Mouse (Mus musculus): ENCODE measurements at regions not wholly inside any gene's neighbourhood (a gene's known extent, or its start where the extent isn't known, plus 50 kb on each side); places are given as distances from the start of the nearest gene placed in this dataset.

DNA sequence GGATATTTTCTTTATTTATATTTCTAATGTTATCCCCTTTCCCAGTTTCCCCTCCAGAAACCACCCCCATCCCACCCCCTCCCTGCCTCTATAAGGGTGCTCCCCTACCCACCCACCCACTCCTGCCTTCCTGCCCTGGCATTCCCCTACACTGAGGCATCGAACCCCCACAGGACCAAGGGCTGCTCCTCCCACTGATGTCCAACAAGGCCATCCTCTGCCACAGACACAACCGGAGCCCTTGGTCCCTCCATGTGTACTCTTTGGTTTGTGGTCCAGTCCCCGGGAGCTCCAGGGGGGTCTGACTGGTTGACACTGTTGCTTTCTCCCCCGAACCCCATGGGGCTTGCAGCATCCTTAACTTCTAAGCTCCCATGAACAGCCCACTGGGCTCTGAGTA, 688.4 kb downstream of the Basp1 start:
- Histone ChIP-seq H3K9ac (no peak overlapping the region), H3K4me3 (no peak overlapping the region), H3K9me3 (no peaks in the 10 kb centered on the region), H3K4me1 (replicated peaks) (no peaks in the 10 kb centered on the region), H3K4me2 (no peak overlapping the region), H3K36me3 (no peaks in the 10 kb centered on the region), H3K27me3 (no peaks in the 10 kb centered on the region), H3K27ac (replicated peaks) (no peak overlapping the region)
- 88% methylated on average over 4 of the region's 4 CpGs for WGBS
- peak; percentile 43; the same call in 1 of the 2 replicates for ATAC-seq (ENCODE audit: low read depth)

DNA sequence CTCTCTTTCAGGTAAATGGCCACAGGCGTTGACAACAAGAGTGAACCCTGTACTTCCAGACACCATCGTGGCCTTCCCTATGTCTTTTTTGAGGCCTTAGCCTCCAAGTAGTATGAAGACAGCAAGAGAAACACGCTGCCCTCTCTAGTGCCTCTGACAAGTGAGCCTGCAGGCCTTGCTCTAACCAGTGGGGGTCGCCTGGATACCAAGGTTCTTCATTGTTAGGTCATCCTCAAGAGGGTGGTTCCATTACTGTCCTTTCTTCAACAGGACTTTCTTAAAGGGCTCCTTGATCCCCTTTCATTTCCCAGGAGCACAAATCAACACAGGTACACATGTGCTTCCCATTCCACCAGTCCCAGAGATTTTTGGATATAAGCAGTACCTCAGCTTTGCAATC, 688.9 kb downstream of the Basp1 start:
- H3K9me3 ChIP-seq, result no peaks in the 10 kb centered on the region
- H3K4me3 ChIP-seq, result no peak overlapping the region
- no peak overlapping the region for H3K27ac ChIP-seq (replicated peaks)
- no peaks in the 10 kb centered on the region for H3K27me3 ChIP-seq
- no peak overlapping the region for H3K9ac ChIP-seq
- no peak overlapping the region for H3K4me2 ChIP-seq
- no peaks in the 10 kb centered on the region for H3K36me3 ChIP-seq
- H3K4me1 ChIP-seq (replicated peaks), result no peaks in the 10 kb centered on the region
- peak; percentile 89 for ATAC-seq (ENCODE audit: low read depth)
- WGBS, result 53% methylated on average over 4 of the region's 4 CpGs

DNA sequence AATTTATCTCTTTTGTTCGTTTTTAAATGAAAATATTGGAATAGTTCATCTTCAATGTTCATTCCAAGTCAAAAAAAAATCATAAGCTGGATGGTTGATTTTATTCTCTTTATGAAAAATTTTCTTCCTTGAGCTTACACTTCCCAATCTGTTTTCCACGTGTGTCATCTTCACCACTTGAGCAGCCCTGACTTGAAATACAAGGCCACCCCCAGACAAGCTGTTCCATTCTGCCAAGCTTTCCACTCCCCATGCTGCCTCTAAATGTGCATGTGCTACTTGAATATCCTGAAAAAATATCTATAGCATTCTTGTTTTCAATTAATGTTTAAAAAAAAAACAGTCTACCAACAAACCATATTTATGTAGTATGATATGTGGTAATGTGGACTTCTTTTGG, 693.2 kb downstream of the Basp1 start:
- no peak overlapping the region for H3K4me3 ChIP-seq
- no peak overlapping the region for H3K4me2 ChIP-seq
- no peaks in the 10 kb centered on the region for H3K36me3 ChIP-seq
- no peak overlapping the region for H3K27ac ChIP-seq (replicated peaks)
- no peaks in the 10 kb centered on the region for H3K4me1 ChIP-seq (replicated peaks)
- H3K9me3 ChIP-seq, result no peaks in the 10 kb centered on the region
- no peaks in the 10 kb centered on the region for H3K27me3 ChIP-seq
- no peak overlapping the region for H3K9ac ChIP-seq
- no peak for ATAC-seq (ENCODE audit: low read depth)
- WGBS, result 64% methylated on average over 2 of the region's 2 CpGs

DNA sequence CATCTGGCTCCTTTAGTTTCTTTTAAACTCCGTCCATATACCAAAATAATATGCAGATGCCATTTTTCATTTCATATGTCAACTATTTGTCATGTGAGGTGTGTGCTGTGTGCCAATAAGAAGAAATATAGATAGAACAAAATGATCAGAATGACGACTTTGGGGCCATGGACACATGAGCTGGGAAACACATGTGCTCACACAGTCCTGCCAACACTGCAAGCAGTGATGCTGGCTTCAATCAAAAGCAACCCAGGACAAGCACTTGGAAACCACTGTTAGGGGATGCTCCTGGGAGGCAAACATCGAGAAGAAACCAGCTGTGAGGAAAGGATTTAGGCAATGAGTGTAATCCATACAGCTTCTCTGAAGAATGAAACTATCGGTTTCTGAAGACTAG, 731.4 kb downstream of the Basp1 start:
- Histone ChIP-seq H3K9ac (no peak overlapping the region), H3K4me2 (no peak overlapping the region), H3K4me1 (replicated peaks) (no peaks in the 10 kb centered on the region), H3K9me3 (no peaks in the 10 kb centered on the region), H3K36me3 (no peaks in the 10 kb centered on the region), H3K27ac (replicated peaks) (no peak overlapping the region), H3K27me3 (no peaks in the 10 kb centered on the region), H3K4me3 (no peak overlapping the region)
- WGBS, result 82% methylated on average over 4 of the region's 4 CpGs
- ATAC-seq (ENCODE audit: low read depth), result no peak

DNA sequence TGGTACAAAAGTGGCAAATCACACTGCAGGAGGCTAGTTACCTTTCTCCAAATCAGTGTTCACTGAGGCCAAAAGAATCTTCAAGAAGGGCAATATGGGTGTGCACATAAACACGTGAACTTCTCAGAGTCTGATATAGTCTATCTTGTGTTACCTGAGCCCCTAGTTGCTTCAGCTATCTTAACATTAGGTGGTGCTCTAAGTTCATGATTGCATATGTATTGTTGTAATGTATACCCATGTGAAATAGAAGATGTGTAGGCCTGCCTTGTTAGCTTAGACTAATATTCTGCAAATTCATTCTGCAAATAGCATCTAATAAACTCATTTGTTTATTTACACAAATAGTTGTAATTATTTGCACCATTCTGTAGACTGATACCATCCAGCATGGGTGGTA, 764.6 kb downstream of the Basp1 start:
- H3K9me3 ChIP-seq, result no peaks in the 10 kb centered on the region
- 73% methylated on average over 1 of the region's 1 CpGs for whole genome bisulfite sequencing
- H3K27ac ChIP-seq (replicated peaks), result no peak overlapping the region
- no peaks in the 10 kb centered on the region for H3K36me3 ChIP-seq
- no peak overlapping the region for H3K4me2 ChIP-seq
- no peaks in the 10 kb centered on the region for H3K4me1 ChIP-seq (replicated peaks)
- peak; percentile 65; the same call in 1 of the 2 replicates for ATAC-seq (ENCODE audit: low read depth)
- H3K9ac ChIP-seq, result no peak overlapping the region
- H3K27me3 ChIP-seq, result no peaks in the 10 kb centered on the region
- H3K4me3 ChIP-seq, result no peak overlapping the region

DNA sequence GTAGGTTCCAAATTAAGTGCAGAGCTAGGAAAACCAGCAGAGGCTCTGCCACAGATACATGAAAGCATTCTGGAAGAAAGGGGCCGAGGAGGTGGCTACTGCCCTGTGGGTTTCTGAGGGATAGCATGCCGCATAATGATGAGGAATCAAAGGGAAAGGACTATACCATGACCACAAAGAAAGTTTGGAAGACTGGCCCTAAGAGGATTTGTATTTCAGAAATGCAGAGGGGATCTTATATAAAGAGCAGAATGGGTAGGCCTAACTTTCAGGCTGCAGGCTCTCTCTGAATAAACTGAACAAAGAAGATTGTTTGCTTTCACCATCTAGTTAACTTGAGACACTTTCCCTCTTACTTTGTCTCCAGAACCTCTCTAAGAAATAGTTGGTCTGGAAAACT, 777.9 kb downstream of the Basp1 start:
- no peak overlapping the region for H3K9ac ChIP-seq
- ATAC-seq (ENCODE audit: low read depth), result no peak
- no peak overlapping the region for H3K4me3 ChIP-seq
- no peaks in the 10 kb centered on the region for H3K4me1 ChIP-seq (replicated peaks)
- H3K4me2 ChIP-seq, result no peak overlapping the region
- H3K27ac ChIP-seq (replicated peaks), result no peak overlapping the region
- H3K36me3 ChIP-seq, result no peaks in the 10 kb centered on the region
- no peaks in the 10 kb centered on the region for H3K9me3 ChIP-seq
- no peaks in the 10 kb centered on the region for H3K27me3 ChIP-seq
- WGBS, result 75% methylated on average over 2 of the region's 2 CpGs

DNA sequence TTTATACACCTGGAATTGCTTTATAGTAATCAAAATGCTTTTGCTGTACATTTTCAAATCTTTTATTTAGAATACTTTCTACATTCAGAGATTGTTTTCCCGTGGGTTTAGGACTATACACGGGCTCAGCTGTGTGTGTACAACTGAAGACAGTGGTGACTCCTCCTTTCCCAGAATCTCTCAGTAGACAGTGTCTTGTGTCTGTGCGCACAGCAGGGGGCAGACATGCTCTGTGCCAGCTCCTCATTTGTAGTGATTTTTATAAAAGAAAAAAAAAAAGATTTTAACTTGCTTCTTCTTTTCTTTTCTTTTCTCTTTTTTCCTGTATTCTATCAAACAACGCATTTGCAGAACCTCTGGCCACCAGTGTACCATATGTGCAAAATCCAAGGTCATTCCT, 817.3 kb downstream of the Basp1 start:
- 54% methylated on average over 4 of the region's 4 CpGs for WGBS
- Histone ChIP-seq H3K4me2 (no peak overlapping the region), H3K27ac (replicated peaks) (no peak overlapping the region), H3K27me3 (no peaks in the 10 kb centered on the region), H3K36me3 (no peaks in the 10 kb centered on the region), H3K9me3 (no peaks in the 10 kb centered on the region), H3K4me3 (no peak overlapping the region), H3K4me1 (replicated peaks) (no peaks in the 10 kb centered on the region), H3K9ac (no peak overlapping the region)
- ATAC-seq (ENCODE audit: low read depth), result peak; percentile 71; the same call in 1 of the 2 replicates

DNA sequence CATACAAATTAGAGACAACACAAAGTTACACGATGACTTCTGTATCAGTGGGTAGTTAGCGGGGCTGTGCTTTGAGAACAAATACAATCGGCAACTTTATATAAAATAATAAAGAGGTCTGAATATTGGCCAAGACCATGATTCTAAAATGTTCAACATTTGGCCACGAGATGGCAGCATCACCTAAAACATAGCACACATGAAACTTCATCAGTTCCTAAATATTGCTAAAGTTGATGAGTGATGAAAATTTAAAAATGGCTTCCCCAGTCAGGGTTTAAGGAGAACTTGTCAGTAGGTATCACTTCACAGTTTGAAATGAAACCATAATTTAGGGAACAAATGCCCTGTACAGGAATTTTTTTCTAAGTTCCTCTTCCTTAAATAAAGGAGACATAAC, 824.6 kb downstream of the Basp1 start:
- H3K27me3 ChIP-seq, result no peaks in the 10 kb centered on the region
- 37% methylated on average over 4 of the region's 4 CpGs for WGBS

DNA sequence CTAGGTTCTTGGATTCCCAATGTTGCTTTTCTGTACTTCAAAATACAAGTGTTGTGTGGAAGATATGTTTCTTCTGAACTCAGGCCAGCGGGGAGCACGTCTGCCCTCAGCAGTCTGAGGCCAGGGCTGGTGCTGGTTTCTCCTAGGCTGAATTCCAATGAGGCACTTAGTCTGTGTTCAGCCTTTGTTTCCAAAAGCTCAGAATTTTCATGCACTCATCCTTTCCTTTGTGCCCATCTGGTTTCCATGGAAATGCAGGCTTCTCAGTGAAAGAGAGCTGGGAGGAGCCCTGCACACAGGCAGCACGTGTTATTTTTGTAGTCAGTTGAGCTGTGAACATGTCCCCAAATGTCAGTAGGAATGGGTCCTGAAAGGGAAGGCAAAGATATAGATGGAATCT, 846.6 kb downstream of the Basp1 start:
- 11% methylated on average over 3 of the region's 3 CpGs for WGBS
- Histone ChIP-seq H3K9me3 (no peaks in the 10 kb centered on the region), H3K4me1 (replicated peaks) (peaks cover 5% of the 10 kb centered on the region; the same call in 1 of the 2 replicates), H3K4me3 (no peak overlapping the region), H3K27ac (replicated peaks) (no peak overlapping the region), H3K36me3 (no peaks in the 10 kb centered on the region), H3K9ac (no peak overlapping the region), H3K4me2 (no peak overlapping the region), H3K27me3 (no peaks in the 10 kb centered on the region)
- peak; percentile 93 for ATAC-seq (ENCODE audit: low read depth)

More for the DNA sequence above, 824.6 kb downstream of the Basp1 start:
- no peaks in the 10 kb centered on the region for H3K4me1 ChIP-seq (replicated peaks)
- no peak overlapping the region for H3K27ac ChIP-seq (replicated peaks)
- no peak overlapping the region for H3K4me3 ChIP-seq
- no peak for ATAC-seq (ENCODE audit: low read depth)
- no peaks in the 10 kb centered on the region for H3K9me3 ChIP-seq
- H3K4me2 ChIP-seq, result no peak overlapping the region
- H3K36me3 ChIP-seq, result no peaks in the 10 kb centered on the region
- no peak overlapping the region for H3K9ac ChIP-seq

DNA sequence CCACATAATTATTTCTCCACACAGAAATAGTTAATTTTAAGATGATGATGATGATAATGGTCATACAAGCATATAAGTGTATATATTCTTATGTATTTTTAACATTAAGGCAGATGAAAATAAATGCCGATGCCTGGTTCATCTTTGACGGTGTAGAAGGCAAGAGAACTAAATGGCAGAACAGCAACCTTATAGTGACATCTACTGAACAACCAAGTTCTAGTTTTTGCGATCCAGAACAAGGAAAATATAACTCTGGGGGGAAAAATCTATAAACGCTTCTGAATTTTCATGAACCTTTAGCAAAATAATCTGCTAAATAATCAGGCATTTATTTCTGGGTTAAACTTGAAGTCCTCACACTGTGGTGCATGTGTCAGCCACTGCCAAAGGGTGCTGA, 856.8 kb downstream of the Basp1 start:
- WGBS, result 86% methylated on average over 4 of the region's 4 CpGs
- no peak overlapping the region for H3K4me3 ChIP-seq
- H3K9me3 ChIP-seq, result no peaks in the 10 kb centered on the region

DNA sequence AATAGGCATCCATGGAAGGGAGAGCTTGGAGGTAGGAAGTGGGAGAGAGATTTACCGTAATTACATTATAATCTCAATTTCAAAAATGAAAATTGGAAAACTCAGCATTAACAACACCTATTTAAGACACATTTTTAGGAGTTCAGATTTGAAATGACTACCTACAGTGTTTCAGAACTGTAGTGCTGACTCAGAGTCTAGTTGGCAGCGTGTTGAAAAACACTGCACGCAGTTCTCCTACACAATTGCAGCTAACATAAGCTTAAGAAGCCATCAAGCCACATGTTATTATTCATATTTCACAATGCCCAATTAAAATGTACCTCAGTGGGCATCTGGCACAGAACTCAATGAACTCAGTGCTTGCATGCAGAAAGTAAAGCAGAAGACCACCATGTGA, 863.5 kb downstream of the Basp1 start:
- no peak for ATAC-seq (ENCODE audit: low read depth)
- no peak overlapping the region for H3K4me2 ChIP-seq
- no peaks in the 10 kb centered on the region for H3K36me3 ChIP-seq
- H3K9me3 ChIP-seq, result no peaks in the 10 kb centered on the region
- H3K9ac ChIP-seq, result no peak overlapping the region
- H3K27me3 ChIP-seq, result no peaks in the 10 kb centered on the region
- WGBS, result 94% methylated on average over 3 of the region's 3 CpGs
- no peak overlapping the region for H3K27ac ChIP-seq (replicated peaks)
- H3K4me3 ChIP-seq, result no peak overlapping the region
- no peaks in the 10 kb centered on the region for H3K4me1 ChIP-seq (replicated peaks)

More for the DNA sequence above, 856.8 kb downstream of the Basp1 start:
- no peaks in the 10 kb centered on the region for H3K4me1 ChIP-seq (replicated peaks)
- no peaks in the 10 kb centered on the region for H3K36me3 ChIP-seq
- H3K27me3 ChIP-seq, result no peaks in the 10 kb centered on the region
- no peak overlapping the region for H3K4me2 ChIP-seq
- no peak overlapping the region for H3K9ac ChIP-seq
- ATAC-seq (ENCODE audit: low read depth), result no peak
- H3K27ac ChIP-seq (replicated peaks), result no peak overlapping the region

DNA sequence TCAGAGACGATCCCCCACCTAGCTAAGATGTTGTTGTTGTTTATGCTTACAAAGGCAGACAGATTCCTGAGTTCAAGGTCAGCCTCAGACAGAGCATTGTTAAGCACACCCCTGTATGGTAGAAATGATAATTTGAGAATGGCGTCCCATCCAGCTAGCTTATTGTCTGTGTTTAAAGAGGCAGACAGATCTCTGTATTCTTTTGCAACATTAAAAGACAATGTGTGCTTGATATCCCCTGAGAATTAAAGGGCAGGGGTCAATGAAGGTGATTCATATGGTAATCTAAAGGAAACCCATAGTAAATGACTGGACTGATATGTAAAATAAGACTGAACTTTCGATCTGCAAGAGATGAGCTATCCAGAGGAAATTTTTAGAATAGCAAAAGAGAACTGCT, 883.5 kb downstream of the Basp1 start:
- Histone ChIP-seq H3K4me2 (no peak overlapping the region), H3K27me3 (no peaks in the 10 kb centered on the region), H3K9me3 (no peaks in the 10 kb centered on the region), H3K9ac (no peak overlapping the region), H3K4me1 (replicated peaks) (no peaks in the 10 kb centered on the region), H3K4me3 (no peak overlapping the region), H3K36me3 (no peaks in the 10 kb centered on the region), H3K27ac (replicated peaks) (no peak overlapping the region)
- WGBS, result 67% methylated on average over 3 of the region's 3 CpGs
- no peak for ATAC-seq (ENCODE audit: low read depth)

DNA sequence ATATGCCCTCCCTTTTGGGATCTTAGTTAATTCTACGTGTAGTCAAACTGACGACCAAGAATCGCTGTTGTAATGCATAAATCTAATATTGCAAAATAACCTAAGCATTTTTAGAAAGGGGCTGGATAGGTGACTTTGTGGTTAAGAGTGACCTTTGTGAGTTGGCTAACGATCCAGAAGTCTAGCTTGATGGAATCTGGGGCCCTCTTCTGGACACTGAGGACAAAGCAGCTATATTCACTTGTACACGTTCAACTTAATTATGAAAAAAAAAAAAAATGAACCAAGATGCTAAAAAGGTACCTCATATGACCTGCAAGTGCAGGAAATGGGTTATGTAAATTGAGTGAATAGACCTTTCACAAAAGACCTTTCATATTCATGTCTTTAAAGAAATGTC, 886.2 kb downstream of the Basp1 start:
- H3K27me3 ChIP-seq, result no peaks in the 10 kb centered on the region
- H3K9ac ChIP-seq, result no peak overlapping the region
- H3K4me2 ChIP-seq, result no peak overlapping the region
- ATAC-seq (ENCODE audit: low read depth), result no peak
- H3K9me3 ChIP-seq, result no peaks in the 10 kb centered on the region
- no peaks in the 10 kb centered on the region for H3K36me3 ChIP-seq
- H3K4me3 ChIP-seq, result no peak overlapping the region
- no peaks in the 10 kb centered on the region for H3K4me1 ChIP-seq (replicated peaks)
- WGBS, result 77% methylated on average over 5 of the region's 5 CpGs
- no peak overlapping the region for H3K27ac ChIP-seq (replicated peaks)
